Mouse (Mus musculus): ENCODE measurements around the gene Gm49355.
"Not testable (repeated sequence)": the region's sequence is repeated elsewhere in the genome, so short reads cannot be mapped to it uniquely, and the experiment has no call there.

DNA sequence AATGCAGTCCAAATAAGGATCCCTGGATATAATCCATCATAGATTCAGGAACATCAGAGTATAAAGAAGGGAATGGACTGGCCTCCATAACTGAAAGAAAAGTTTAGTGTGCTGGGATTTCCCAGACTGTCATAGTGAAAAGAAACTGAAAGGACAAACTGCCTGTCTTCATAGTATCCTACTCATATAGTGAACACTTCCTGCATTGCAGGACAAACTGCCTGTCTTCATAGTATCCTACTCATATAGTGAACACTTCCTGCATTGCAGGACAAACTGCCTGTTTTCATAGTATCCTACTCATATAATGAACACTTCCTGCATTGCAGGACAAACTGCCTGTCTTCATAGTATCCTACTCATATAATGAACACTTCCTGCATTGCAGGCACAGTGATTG, 6.0 kb downstream of the Gm49355 start:
- TF ChIP-seq CTCF, EP300 (IDR thresholded peaks at IDR 0.05; ENCODE audit: low read depth): not testable (repeated sequence)
